Mouse (Mus musculus): ENCODE measurements around the gene Ifi211. TPM values are rescaled to one million over a fixed set of nuclear protein-coding genes. Genes with fewer than 3 reads are reported as not detected.

The Ifi211 gene
- polyA plus RNA-seq (2015; fragmentation: Nextera tagmentation; extraction: Ambion mirVana), result 3.7 and 4.0 TPM in 2 replicates

DNA sequence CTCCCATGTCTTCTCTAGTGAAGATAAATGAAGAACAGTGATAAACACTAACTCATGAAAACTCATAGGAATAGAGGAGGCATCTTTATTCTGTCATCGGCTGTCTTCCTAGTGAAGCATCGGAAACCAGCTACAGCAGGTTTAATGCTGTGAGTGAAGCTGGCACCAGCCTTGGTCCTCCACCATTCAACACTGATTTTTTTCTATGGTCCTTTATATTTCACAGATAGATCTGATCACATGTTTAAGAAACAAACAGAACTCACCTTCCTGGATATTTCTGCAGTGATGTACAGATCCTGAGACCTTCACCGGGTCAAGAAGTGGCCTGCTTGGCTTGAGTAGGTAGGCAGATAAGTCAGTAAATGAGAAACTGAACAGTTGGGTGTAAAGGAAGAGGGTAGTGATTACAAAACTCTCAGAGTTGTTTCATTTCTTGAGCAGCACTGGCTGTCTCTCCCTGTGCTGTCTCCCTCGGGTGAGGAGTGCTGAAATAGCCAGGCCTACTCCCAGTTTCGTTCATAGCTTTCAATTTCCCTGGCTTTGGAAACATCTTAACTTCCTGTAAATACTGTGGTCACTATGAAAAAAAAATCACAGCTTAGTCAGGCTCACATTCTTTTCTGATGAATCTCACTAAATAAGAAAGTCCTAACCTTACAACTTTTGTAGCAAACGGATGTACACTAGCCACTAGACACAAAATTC, at the start of gene Ifi211:
Gene Ifi211 (minus strand): TSS at position 499 of the 708 bp plus-strand sequence.

DNA sequence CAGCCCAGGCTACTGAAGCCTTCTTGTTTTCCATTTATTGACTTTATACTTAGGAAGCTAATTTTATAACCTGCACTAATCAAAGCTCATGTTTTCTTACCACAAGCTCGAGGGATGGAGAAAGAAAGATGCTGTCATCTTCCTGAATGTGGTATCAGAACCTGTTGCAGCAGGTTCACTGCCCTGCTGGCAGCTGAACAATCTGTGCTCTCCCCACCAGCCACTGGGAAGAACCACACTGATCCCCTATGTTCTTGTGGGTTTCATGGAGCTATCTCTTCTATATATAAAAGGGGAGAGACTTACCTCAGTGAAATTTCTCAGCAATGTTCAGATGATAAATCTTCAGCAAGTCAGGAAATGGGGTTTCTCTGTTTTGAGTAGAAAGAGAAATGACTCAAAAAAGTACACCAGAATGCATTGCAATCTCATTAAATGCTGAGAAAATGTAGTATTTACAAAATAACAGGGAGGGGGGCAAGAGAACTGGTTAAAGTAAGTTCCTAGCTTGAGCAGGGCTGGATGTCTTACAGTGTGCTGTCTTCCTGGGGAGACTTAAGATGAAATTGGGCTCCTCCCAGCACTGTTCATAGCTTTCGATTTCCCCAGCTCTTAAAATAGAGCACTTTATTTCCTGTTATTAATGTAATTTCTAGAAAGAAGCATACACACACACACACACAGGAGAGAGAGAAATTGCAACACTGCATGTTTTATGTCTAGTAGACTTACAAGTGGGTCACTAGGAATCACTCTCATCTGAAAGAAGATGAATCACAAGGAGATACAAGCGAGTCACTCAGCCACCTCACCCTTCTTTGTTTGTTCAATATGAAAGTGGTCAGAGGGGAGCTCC, 29.3 kb upstream of the Ifi211 start, which contains the start of the genes Mndal and Ifi203:
Gene Mndal (minus strand): TSS at position 568 of the 856 bp plus-strand sequence.
Gene Ifi203 (minus strand): TSS at position 749 of the 856 bp plus-strand sequence.

Other genes with a start within 250 kb of the Ifi211 start
- not detected in 2 replicates for gene Ifi208, start 239.4 kb downstream of the Ifi211 start, polyA plus RNA-seq (2015; fragmentation: Nextera tagmentation; extraction: Ambion mirVana)
- gene Ifi207, start 171.3 kb downstream of the Ifi211 start, polyA plus RNA-seq (2015; fragmentation: Nextera tagmentation; extraction: Ambion mirVana), result 1.5 and 1.6 TPM in 2 replicates
- gene Ifi204, start 146.1 kb downstream of the Ifi211 start, polyA plus RNA-seq (2015; fragmentation: Nextera tagmentation; extraction: Ambion mirVana), result 4.9 and 5.0 TPM in 2 replicates
- gene Mndal, start 29.4 kb upstream of the Ifi211 start, polyA plus RNA-seq (2015; fragmentation: Nextera tagmentation; extraction: Ambion mirVana), result 2.7 and 4.1 TPM in 2 replicates
- gene Ifi203, start 29.6 kb upstream of the Ifi211 start, polyA plus RNA-seq (2015; fragmentation: Nextera tagmentation; extraction: Ambion mirVana), result 2.6 and 2.8 TPM in 2 replicates
- gene Ifi202b, start 69.7 kb upstream of the Ifi211 start, polyA plus RNA-seq (2015; fragmentation: Nextera tagmentation; extraction: Ambion mirVana), result 0.12 TPM in 1 of 2 replicates, not detected in the other
- gene Ifi205, start 118.8 kb upstream of the Ifi211 start, polyA plus RNA-seq (2015; fragmentation: Nextera tagmentation; extraction: Ambion mirVana), result 1.5 and 2.1 TPM in 2 replicates
- gene Olfr433, start 127.7 kb upstream of the Ifi211 start, polyA plus RNA-seq (2015; fragmentation: Nextera tagmentation; extraction: Ambion mirVana), result not detected in 2 replicates
- gene Olfr432, start 136.2 kb upstream of the Ifi211 start, polyA plus RNA-seq (2015; fragmentation: Nextera tagmentation; extraction: Ambion mirVana), result not detected in 2 replicates
- not detected in 2 replicates for gene Olfr430, start 153.6 kb upstream of the Ifi211 start, polyA plus RNA-seq (2015; fragmentation: Nextera tagmentation; extraction: Ambion mirVana)
- gene Olfr429, start 171.3 kb upstream of the Ifi211 start, polyA plus RNA-seq (2015; fragmentation: Nextera tagmentation; extraction: Ambion mirVana), result not detected in 2 replicates
- not detected in 2 replicates for gene Olfr427, start 183.8 kb upstream of the Ifi211 start, polyA plus RNA-seq (2015; fragmentation: Nextera tagmentation; extraction: Ambion mirVana)
- not detected in 2 replicates for gene Olfr231, start 208.1 kb upstream of the Ifi211 start, polyA plus RNA-seq (2015; fragmentation: Nextera tagmentation; extraction: Ambion mirVana)
- gene Olfr424, start 218.5 kb upstream of the Ifi211 start, polyA plus RNA-seq (2015; fragmentation: Nextera tagmentation; extraction: Ambion mirVana), result not detected in 2 replicates
- gene Olfr420, start 242.6 kb upstream of the Ifi211 start, polyA plus RNA-seq (2015; fragmentation: Nextera tagmentation; extraction: Ambion mirVana), result not detected in 2 replicates